Mouse (Mus musculus): ENCODE results near the gene Hlf. TPM values are rescaled to one million over a fixed set of nuclear protein-coding genes. Genes with fewer than 3 reads are reported as not detected.

Gene Hlf
- polyA plus RNA-seq, 1 experiment from 2014 or later: 3.7 TPM

DNA sequence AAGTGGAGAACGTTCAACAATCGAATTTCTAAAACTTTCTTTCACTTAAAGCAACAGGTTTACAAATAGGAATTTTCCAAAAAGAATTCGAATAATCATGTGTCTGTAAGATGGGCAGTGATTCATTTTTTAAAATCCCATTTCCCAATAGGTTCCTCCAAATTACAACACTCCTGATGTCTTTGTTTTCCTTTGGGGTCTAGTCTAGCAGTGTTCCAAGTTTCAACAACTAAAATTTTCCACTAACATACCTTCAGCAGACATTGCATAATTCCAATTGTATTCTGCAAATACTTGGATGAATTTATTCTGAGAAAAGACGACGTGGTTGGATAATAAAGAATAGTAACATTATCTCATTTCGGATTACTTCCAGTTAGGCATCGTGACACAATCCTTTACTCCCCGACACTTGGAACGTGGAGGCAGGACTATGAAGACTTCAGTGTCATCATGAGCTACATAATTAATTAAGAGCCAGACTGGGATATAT is 60.4 kb downstream of the Hlf start:
- WGBS: 86% methylated on average over 9 of the region's 9 CpGs
- H3K27me3 ChIP-seq: no peaks in the 10 kb centered on the region

DNA sequence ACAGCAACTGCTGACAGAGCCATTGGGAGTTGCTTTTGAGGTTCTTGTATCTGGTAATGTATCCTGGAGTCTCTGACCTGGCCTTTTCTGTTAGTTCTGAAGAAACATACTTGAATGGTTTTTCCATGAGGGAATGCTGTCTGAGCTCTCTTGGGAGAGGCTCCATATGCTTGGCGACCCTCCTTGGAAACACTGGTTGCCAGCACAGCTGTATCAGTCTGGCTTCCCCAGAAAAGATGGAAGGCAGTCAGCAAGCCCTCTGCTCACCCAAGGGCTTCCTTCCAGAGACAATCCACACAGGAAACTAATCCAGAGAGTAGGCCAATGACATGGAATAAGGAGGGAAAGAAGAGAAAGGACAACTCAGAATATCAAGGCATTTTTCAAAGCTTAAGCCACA is 63.9 kb downstream of the Hlf start:
- Histone ChIP-seq H3K9ac (no peak overlapping the region), H3K9me3 (no peaks in the 10 kb centered on the region), H3K4me1 (0 out of 2 replicates have a peak, but pooled peaks cover 4% of the 10 kb centered on the region), H3K4me3 (no peak overlapping the region), H3K27ac (no peak overlapping the region), H3K4me2 (replicated peaks) (no peak overlapping the region), H3K36me3 (no peaks in the 10 kb centered on the region), H3K27me3 (no peaks in the 10 kb centered on the region)
- WGBS: 54% methylated on average over 1 of the region's 1 CpGs
- ATAC-seq (ENCODE audit: insufficient number of reproducible peaks, insufficient read depth, low FRiP score, low TSS enrichment): no peak

More for the DNA sequence above, 60.4 kb downstream of the Hlf start:
- no peak for ATAC-seq (ENCODE audit: insufficient number of reproducible peaks, insufficient read depth, low FRiP score, low TSS enrichment)
- Histone ChIP-seq H3K36me3 (no peaks in the 10 kb centered on the region), H3K4me3 (no peak overlapping the region), H3K4me2 (replicated peaks) (no peak overlapping the region), H3K9ac (no peak overlapping the region), H3K9me3 (no peaks in the 10 kb centered on the region), H3K4me1 (no peaks in the 10 kb centered on the region), H3K27ac (no peak overlapping the region)

GRCm38 (mm10) chr11:90326146-90326545 is 64.5 kb downstream of the Hlf start:
- WGBS: 90% methylated on average over 5 of the region's 5 CpGs
- Histone ChIP-seq H3K9me3 (no peaks in the 10 kb centered on the region), H3K4me3 (no peak overlapping the region), H3K27me3 (no peaks in the 10 kb centered on the region), H3K27ac (no peak overlapping the region), H3K4me2 (replicated peaks) (no peak overlapping the region), H3K36me3 (no peaks in the 10 kb centered on the region), H3K9ac (no peak overlapping the region), H3K4me1 (0 out of 2 replicates have a peak, but pooled peaks cover 4% of the 10 kb centered on the region)
- no peak for ATAC-seq (ENCODE audit: insufficient number of reproducible peaks, insufficient read depth, low FRiP score, low TSS enrichment)

- 72% methylated on average over 3 of the region's 3 CpGs for WGBS
- Histone ChIP-seq H3K27me3 (no peaks in the 10 kb centered on the region; the same call in 1 of the 2 replicates), H3K4me3 (no peak overlapping the region), H3K9ac (no peak overlapping the region), H3K36me3 (no peaks in the 10 kb centered on the region), H3K9me3 (no peaks in the 10 kb centered on the region), H3K4me1 (0 out of 2 replicates have a peak, but pooled peaks cover 4% of the 10 kb centered on the region), H3K4me2 (replicated peaks) (no peak overlapping the region), H3K27ac (no peak overlapping the region)
- no peak for ATAC-seq (ENCODE audit: insufficient number of reproducible peaks, insufficient read depth, low FRiP score, low TSS enrichment)
Measured at GRCm38 (mm10) chr11:90324597-90324996, 66.1 kb downstream of the Hlf start.

DNA sequence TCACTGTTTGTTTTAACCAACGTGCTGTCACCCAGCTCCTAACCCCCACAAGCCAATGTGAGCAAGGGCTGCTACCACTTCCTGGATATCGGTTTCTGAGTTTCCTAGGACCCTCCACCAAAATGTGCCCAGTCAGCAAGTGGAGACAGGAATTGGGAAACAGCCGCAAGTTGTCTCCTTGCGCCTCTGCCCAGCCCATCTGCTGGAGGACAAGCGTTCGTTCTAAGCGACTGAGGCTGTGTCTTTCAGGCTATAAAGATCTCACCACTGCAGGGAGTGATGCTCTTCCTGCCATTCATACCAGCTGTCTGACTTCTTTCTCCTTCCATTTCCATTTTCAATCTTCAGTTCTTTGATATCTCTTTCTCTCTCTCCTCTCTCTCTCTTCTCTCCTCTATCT is 69.8 kb downstream of the Hlf start:
- H3K4me2 ChIP-seq (replicated peaks): no peak overlapping the region
- no peaks in the 10 kb centered on the region; the same call in 1 of the 2 replicates for H3K27me3 ChIP-seq
- no peak overlapping the region for H3K9ac ChIP-seq
- no peak overlapping the region for H3K27ac ChIP-seq
- H3K4me1 ChIP-seq: 0 out of 2 replicates have a peak, but pooled peaks cover 4% of the 10 kb centered on the region
- H3K36me3 ChIP-seq: no peaks in the 10 kb centered on the region
- WGBS: 69% methylated on average over 7 of the region's 7 CpGs
- H3K4me3 ChIP-seq: no peak overlapping the region
- no peaks in the 10 kb centered on the region for H3K9me3 ChIP-seq
- ATAC-seq (ENCODE audit: insufficient number of reproducible peaks, insufficient read depth, low FRiP score, low TSS enrichment): no peak

DNA sequence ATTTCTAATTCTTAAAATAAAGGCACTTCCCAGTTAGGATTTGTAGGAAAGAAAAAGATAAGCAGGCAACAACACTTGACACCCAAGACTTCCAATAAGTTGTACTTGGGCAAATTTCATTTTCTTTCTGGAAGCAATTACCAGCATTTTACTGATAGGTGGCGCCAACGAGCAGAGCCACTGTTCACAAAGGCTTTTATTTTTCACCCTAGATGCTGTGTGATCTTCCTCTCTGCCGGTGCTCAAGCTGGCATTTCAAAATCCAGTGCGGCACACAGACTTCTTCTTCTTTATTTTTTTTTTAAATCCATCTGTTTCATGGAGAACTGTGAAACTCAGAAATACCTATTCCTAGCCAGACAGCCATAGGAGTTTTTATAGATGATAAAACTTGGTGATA is 73.2 kb downstream of the Hlf start:
- WGBS: 22% methylated on average over 4 of the region's 4 CpGs
- ATAC-seq (ENCODE audit: insufficient number of reproducible peaks, insufficient read depth, low FRiP score, low TSS enrichment): no peak
- H3K27me3 ChIP-seq: no peaks in the 10 kb centered on the region; the same call in 1 of the 2 replicates
- no peaks in the 10 kb centered on the region for H3K36me3 ChIP-seq
- H3K9me3 ChIP-seq: no peaks in the 10 kb centered on the region
- no peak overlapping the region for H3K9ac ChIP-seq
- H3K27ac ChIP-seq: no peak overlapping the region
- H3K4me1 ChIP-seq: no peaks in the 10 kb centered on the region
- no peak overlapping the region for H3K4me2 ChIP-seq (replicated peaks)
- H3K4me3 ChIP-seq: no peak overlapping the region

DNA sequence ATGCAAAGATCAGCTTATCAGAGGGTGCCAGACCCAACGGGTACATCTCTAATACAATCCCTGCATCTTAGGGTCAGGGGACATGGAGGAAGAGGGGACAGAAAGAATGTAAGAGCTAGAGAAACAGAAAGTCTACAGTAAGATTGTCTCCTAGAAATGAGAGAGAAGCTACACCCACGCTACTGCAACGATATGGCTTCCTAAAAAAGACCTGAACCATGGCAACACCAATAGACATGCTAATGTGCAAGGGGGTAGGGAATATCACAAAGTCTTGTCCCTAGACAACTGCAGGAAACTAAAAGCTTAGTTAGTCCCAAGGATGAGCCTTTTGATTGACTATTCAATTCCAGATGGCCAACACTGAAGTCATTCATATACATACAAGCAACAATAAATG is 76.1 kb downstream of the Hlf start:
- no peaks in the 10 kb centered on the region for H3K4me1 ChIP-seq
- WGBS: 90% methylated on average over 3 of the region's 3 CpGs
- H3K9ac ChIP-seq: no peak overlapping the region
- no peaks in the 10 kb centered on the region for H3K36me3 ChIP-seq
- H3K4me3 ChIP-seq: no peak overlapping the region
- ATAC-seq (ENCODE audit: insufficient number of reproducible peaks, insufficient read depth, low FRiP score, low TSS enrichment): no peak
- no peaks in the 10 kb centered on the region for H3K9me3 ChIP-seq
- H3K4me2 ChIP-seq (replicated peaks): no peak overlapping the region
- H3K27me3 ChIP-seq: no peaks in the 10 kb centered on the region; the same call in 1 of the 2 replicates
- no peak overlapping the region for H3K27ac ChIP-seq

GRCm38 (mm10) chr11:90306993-90307392 is 83.7 kb downstream of the Hlf start:
- no peak for ATAC-seq (ENCODE audit: insufficient number of reproducible peaks, insufficient read depth, low FRiP score, low TSS enrichment)
- H3K4me3 ChIP-seq: no peak overlapping the region
- no peak overlapping the region for H3K9ac ChIP-seq
- no peaks in the 10 kb centered on the region for H3K9me3 ChIP-seq
- H3K4me1 ChIP-seq: no peaks in the 10 kb centered on the region
- H3K36me3 ChIP-seq: no peaks in the 10 kb centered on the region
- no peaks in the 10 kb centered on the region for H3K27me3 ChIP-seq
- WGBS: 50% methylated on average over 6 of the region's 6 CpGs
- H3K27ac ChIP-seq: no peak overlapping the region
- no peak overlapping the region for H3K4me2 ChIP-seq (replicated peaks)

- no peaks in the 10 kb centered on the region for H3K4me1 ChIP-seq
- H3K27me3 ChIP-seq: no peaks in the 10 kb centered on the region
- no peaks in the 10 kb centered on the region for H3K36me3 ChIP-seq
- H3K27ac ChIP-seq: no peak overlapping the region
- H3K4me2 ChIP-seq (replicated peaks): no peak overlapping the region
- H3K9me3 ChIP-seq: no peaks in the 10 kb centered on the region
- no peak overlapping the region for H3K4me3 ChIP-seq
- 82% methylated on average over 5 of the region's 5 CpGs for WGBS
- no peak overlapping the region for H3K9ac ChIP-seq
- ATAC-seq (ENCODE audit: insufficient number of reproducible peaks, insufficient read depth, low FRiP score, low TSS enrichment): no peak
Measured at GRCm38 (mm10) chr11:90306067-90306466, 84.6 kb downstream of the Hlf start.

DNA sequence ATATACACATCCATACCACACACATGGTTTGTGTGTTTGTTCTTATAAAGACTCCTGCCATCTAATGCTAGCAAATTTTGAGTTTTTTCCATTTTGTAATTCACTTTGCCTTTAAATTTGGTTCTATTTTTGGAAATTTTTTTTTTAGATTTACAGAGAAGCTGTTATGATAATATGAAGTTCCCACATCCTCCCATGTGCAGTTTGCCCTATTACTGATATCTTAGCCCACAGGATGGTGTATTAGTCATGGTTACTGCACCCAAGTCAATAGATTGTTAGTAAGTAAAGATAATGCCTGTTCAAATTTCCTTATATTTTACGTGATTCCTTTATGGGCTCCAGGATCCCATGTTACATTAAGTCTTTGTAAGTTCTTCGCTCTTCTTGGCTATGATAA is 96.1 kb downstream of the Hlf start:
- no peak overlapping the region for H3K4me2 ChIP-seq (replicated peaks)
- H3K36me3 ChIP-seq: no peaks in the 10 kb centered on the region
- H3K9me3 ChIP-seq: no peaks in the 10 kb centered on the region
- ATAC-seq (ENCODE audit: insufficient number of reproducible peaks, insufficient read depth, low FRiP score, low TSS enrichment): no peak
- no peak overlapping the region for H3K27ac ChIP-seq
- no peaks in the 10 kb centered on the region for H3K27me3 ChIP-seq
- no peak overlapping the region for H3K4me3 ChIP-seq
- H3K4me1 ChIP-seq: no peaks in the 10 kb centered on the region
- H3K9ac ChIP-seq: no peak overlapping the region
- WGBS: 85% methylated on average over 2 of the region's 2 CpGs

DNA sequence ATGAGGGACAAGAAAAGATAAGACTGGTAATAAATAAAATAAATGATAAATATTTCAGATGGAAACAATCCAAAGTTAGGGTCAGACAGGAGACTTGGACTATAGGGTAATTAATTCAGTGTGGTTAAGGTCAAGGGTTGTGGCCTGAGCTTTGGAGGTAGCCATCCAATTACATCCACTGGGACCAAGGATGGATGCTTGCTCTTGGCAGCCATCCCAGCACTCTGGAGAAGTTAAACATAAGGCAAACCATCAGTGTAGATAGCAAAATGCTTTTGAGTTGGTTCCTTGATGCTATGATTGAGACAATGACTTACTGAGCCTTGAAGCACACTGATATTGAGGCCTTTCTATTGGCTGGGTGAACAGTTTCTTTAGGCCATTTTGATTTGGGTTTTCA is 97.9 kb downstream of the Hlf start:
- Histone ChIP-seq H3K36me3 (no peaks in the 10 kb centered on the region), H3K4me1 (no peaks in the 10 kb centered on the region), H3K9ac (no peak overlapping the region), H3K9me3 (no peaks in the 10 kb centered on the region), H3K27ac (no peak overlapping the region), H3K4me3 (no peak overlapping the region), H3K4me2 (replicated peaks) (no peak overlapping the region), H3K27me3 (no peaks in the 10 kb centered on the region)
- no peak for ATAC-seq (ENCODE audit: insufficient number of reproducible peaks, insufficient read depth, low FRiP score, low TSS enrichment)

DNA sequence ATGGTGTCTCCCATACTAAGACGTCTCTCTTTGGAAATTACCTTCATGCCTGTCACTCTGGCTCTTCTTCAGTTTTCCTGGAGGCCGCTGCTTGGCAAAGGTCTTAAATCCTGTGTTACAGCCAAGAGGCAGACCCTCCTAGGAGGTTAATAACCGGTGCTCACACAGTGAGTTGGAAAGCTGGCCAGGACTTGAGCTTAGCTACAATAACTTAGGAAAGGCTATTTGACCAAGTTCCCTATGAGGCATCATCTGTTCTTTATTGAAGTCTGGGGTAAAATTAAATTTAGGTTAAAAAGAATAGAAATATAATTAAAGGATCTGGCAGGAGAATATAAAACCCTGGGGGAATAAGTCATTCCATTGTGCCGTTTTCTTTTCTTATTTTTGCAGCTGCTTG is 99.5 kb downstream of the Hlf start:
- ATAC-seq (ENCODE audit: insufficient number of reproducible peaks, insufficient read depth, low FRiP score, low TSS enrichment): no peak
- H3K27ac ChIP-seq: no peak overlapping the region
- H3K9ac ChIP-seq: no peak overlapping the region
- no peaks in the 10 kb centered on the region for H3K27me3 ChIP-seq
- no peaks in the 10 kb centered on the region for H3K4me1 ChIP-seq
- H3K9me3 ChIP-seq: no peaks in the 10 kb centered on the region
- H3K4me3 ChIP-seq: no peak overlapping the region
- WGBS: 56% methylated on average over 4 of the region's 4 CpGs
- H3K36me3 ChIP-seq: no peaks in the 10 kb centered on the region
- no peak overlapping the region for H3K4me2 ChIP-seq (replicated peaks)
